Mouse (Mus musculus): ENCODE measurements around the gene Clnk.

DNA sequence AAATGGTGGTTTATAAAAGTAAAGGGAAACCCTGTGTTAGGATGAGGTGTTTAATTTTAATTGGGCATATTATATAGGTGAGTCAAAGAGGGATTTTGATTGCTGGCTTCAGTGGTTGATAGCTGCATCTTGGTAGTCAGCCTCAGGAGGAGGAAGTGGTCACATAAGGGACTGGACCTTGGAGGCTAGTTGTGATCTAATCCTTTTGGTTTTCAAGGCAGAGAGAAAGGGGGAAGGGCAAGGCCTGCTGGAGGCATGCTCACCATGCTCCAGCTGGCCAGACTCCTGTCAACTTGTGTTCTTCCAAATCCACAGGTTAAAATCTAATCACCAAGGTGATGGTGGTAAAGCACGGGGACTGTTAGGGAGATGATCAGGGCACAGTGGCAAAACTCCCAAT lies 19.0 kb downstream of the Clnk start:
- TF ChIP-seq POLR2A (IDR thresholded peaks at IDR 0.05; ENCODE audit: insufficient read depth, low read depth, low read length) = no peak
- no peak for TF ChIP-seq CTCF (IDR thresholded peaks at IDR 0.05)

Data from heart, adult 2 months (tissue).